Mouse (Mus musculus) intestine, postnatal 0 days (tissue): Measurements from ENCODE around the gene Pgbd1. TPM values are rescaled to one million over a fixed set of nuclear protein-coding genes. Genes with fewer than 3 reads are reported as not detected.
A peak's percentile ranks its signal among the peaks of the same experiment; 100 is the strongest.
"Not testable (repeated sequence)": the region's sequence is repeated elsewhere in the genome, so short reads cannot be mapped to it uniquely, and the experiment has no call there.

Experiments
- ATAC-seq: fragments of 200-750 bp; cut with Nextera tagmentation; 2 replicates; pipeline ENCODE4 v1.8.0; 2017; ENCODE audit warnings: mild to moderate bottlenecking, moderate TSS enrichment, moderate library complexity
- H3K27ac ChIP-seq: fragments of 300-500 bp; sonication (generic); 2 replicates; pipeline ENCODE4 v1.5.1; 2014; ENCODE audit warnings: mild to moderate bottlenecking, low read depth, low read length, moderate library complexity
- H3K27me3 ChIP-seq: fragments of 300-500 bp; sonication (generic); replicated peaks from 2 replicates; pipeline ENCODE4 v1.6.1; 2014; ENCODE audit warnings: low read length, mixed read lengths; ENCODE audit not compliant: control insufficient read depth, insufficient read depth
- H3K36me3 ChIP-seq: fragments of 300-500 bp; sonication (generic); 2 replicates; pipeline ENCODE4 v1.6.1; 2014; ENCODE audit warnings: mild to moderate bottlenecking, moderate library complexity; ENCODE audit not compliant: control insufficient read depth, insufficient read depth
- H3K4me1 ChIP-seq: fragments of 300-500 bp; sonication (generic); replicated peaks from 2 replicates; pipeline ENCODE4 v1.6.1; 2014; ENCODE audit warnings: antibody characterized with exemption, low read length, mixed read lengths; ENCODE audit not compliant: control insufficient read depth, insufficient read depth
- H3K4me2 ChIP-seq: fragments of 300-500 bp; sonication (generic); replicated peaks from 2 replicates; pipeline ENCODE4 v1.6.1; 2014; ENCODE audit warnings: low read depth, mild to moderate bottlenecking, moderate library complexity
- H3K4me3 ChIP-seq: fragments of 300-500 bp; sonication (generic); 2 replicates; pipeline ENCODE4 v1.5.1; 2014; ENCODE audit warnings: low read depth, low read length
- H3K9ac ChIP-seq: fragments of 300-500 bp; sonication (generic); 2 replicates; pipeline ENCODE4 v1.6.1; 2014; ENCODE audit warnings: mild to moderate bottlenecking, low read depth, low read length
- H3K9me3 ChIP-seq: fragments of 300-500 bp; sonication (generic); 2 replicates; pipeline ENCODE4 v1.6.1; 2016; ENCODE audit warnings: mixed run types; ENCODE audit not compliant: control insufficient read depth
- CTCF ChIP-seq: sonication (generic); IDR thresholded peaks from 2 replicates; pipeline ENCODE4 v1.5.1; 2016; ENCODE audit warnings: low read depth, mild to moderate bottlenecking, control low read depth, antibody characterized with exemption, moderate library complexity
- WGBS: fragments of 180-500 bp; shearing (Covaris S2); extraction: QIAGEN DNeasy Blood & Tissue Kit; methylation state at CpG from one replicate; pipeline ENCODE4 v1.1.7; 2014; 5-methylcytosine and 5-hydroxymethylcytosine counted together
- polyA plus RNA-seq: library from polyadenylated mRNA; unstranded; fragments of >200 nt; fragmentation: Nextera tagmentation; extraction: Ambion mirVana; gene quantifications from 2 replicates; pipeline ENCODE4 v1.2.1, GENCODE M21; 2015

Pgbd1 gene
- polyA plus RNA-seq, 1 experiment from 2014 or later, result 0.47 TPM

DNA sequence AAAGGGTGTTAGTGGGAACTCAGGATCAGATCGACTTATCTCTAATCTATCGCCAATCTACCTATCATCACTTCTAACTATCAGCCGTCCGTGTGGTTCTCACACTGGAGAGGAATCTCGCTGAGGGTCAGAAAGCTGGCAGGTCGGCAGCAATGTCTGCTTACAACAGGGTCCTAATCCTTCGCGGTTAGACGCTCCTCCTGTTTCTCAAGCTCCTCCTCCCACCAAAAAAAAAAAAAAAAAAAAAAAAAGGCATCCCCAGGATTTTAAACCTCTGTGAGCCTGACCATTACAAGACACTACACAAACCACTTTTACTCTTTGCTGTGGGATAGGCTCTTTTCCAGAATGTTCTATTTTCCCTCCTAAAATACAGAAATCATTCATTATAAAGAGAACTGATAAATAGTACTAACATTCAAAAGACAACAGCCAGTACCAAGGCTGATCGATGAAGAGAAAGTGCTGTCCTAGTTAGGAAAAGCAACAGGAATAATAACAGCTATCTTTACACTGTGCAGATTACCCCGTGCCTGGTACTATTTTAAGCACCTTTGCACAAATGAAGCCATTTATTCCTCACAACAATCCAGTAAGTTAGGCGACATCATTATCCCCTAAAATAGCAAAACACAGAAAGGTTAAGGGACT is 39.1 kb downstream of the Pgbd1 start:
- 0 out of 2 replicates have a peak, but pooled peaks cover 5% of the 10 kb centered on the region for H3K4me1 ChIP-seq
- H3K27ac ChIP-seq, result peak overlapping the region; percentile 79
- 5% methylated on average over 12 of the region's 12 CpGs for WGBS
- no peak for TF ChIP-seq CTCF
- H3K9me3 ChIP-seq, result no peaks in the 10 kb centered on the region
- H3K36me3 ChIP-seq, result peaks cover 7% of the 10 kb centered on the region
- peak overlapping the region; percentile 85 for H3K4me3 ChIP-seq
- H3K9ac ChIP-seq, result peak overlapping the region; percentile 84
- no peaks in the 10 kb centered on the region for H3K27me3 ChIP-seq
- H3K4me2 ChIP-seq, result peak overlapping the region; percentile 67
- peak; percentile 44; the same call in 1 of the 2 replicates for ATAC-seq

DNA sequence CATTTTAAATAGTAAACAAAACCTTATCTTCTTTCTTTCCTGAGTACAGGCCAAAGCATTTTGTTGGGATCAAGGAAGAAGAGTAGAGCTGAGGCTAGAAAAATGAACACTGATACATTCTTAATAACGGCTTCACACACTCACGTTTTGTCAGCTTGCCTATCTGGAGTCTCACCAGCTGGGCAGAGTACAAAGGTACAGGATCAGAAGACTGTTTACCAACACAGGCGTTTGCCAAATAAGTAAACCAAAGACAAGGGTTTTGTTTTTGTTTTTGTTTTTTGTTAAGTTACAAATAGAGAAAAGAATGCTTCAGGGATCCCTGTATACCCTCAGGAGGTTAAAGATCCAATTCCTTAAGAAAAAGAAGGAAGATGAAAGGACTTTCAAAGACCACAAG is 39.7 kb downstream of the Pgbd1 start:
- H3K4me3 ChIP-seq, result peak overlapping the region; percentile 85
- 49% methylated on average over 3 of the region's 3 CpGs for WGBS

DNA sequence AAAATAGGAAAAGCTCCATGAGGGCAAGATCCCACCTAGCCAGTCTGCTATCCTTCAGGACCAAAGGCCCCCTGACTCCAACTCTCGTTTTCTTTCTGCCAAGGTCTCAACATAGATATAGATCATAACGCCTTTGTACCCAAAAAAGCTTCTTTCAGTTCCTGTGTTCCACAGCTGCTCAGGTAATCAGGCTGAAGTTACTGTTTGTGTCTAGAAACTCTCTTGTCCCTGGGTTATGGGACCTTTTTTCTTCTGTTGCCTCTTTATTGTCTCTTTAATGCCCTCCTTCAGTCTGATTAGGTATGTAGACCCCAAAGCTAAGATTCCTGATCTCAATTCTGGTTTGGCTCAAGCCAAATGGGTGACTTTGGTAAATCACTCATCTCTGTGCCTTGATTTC is 43.4 kb downstream of the Pgbd1 start:
- Histone ChIP-seq H3K9me3 (no peaks in the 10 kb centered on the region), H3K27ac (no peak overlapping the region), H3K4me1 (0 out of 2 replicates have a peak, but pooled peaks cover 5% of the 10 kb centered on the region), H3K27me3 (no peaks in the 10 kb centered on the region), H3K4me2 (no peak overlapping the region), H3K9ac (no peak overlapping the region), H3K4me3 (no peak overlapping the region), H3K36me3 (peaks cover 36% of the 10 kb centered on the region)
- WGBS, result 89% methylated on average over 2 of the region's 2 CpGs
- no peak for ATAC-seq
- no peak for TF ChIP-seq CTCF

More for the DNA sequence above, 39.7 kb downstream of the Pgbd1 start:
- no peak for TF ChIP-seq CTCF
- no peak for ATAC-seq
- H3K9ac ChIP-seq, result peak overlapping the region; percentile 28; the same call in 1 of the 2 replicates
- H3K27me3 ChIP-seq, result no peaks in the 10 kb centered on the region
- no peaks in the 10 kb centered on the region for H3K9me3 ChIP-seq
- H3K4me2 ChIP-seq, result peak overlapping the region; percentile 67
- 0 out of 2 replicates have a peak, but pooled peaks cover 5% of the 10 kb centered on the region for H3K4me1 ChIP-seq
- H3K27ac ChIP-seq, result no peak overlapping the region
- H3K36me3 ChIP-seq, result peaks cover 9% of the 10 kb centered on the region

GRCm38 (mm10) chr13:21396048-21396447 is 44.8 kb downstream of the Pgbd1 start:
- H3K27me3 ChIP-seq, H3K9ac ChIP-seq, H3K27ac ChIP-seq, ATAC-seq, H3K4me3 ChIP-seq, H3K4me1 ChIP-seq, H3K4me2 ChIP-seq, H3K9me3 ChIP-seq: not testable (repeated sequence)
- H3K36me3 ChIP-seq, result peaks cover 49% of the 10 kb centered on the region
- 98% methylated on average over 18 of the region's 18 CpGs for WGBS

- Histone ChIP-seq H3K36me3 (peaks cover 53% of the 10 kb centered on the region), H3K27me3 (no peaks in the 10 kb centered on the region), H3K27ac (no peak overlapping the region), H3K4me1 (0 out of 2 replicates have a peak, but pooled peaks cover 3% of the 10 kb centered on the region), H3K9ac (no peak overlapping the region), H3K4me3 (no peak overlapping the region), H3K4me2 (no peak overlapping the region), H3K9me3 (no peaks in the 10 kb centered on the region)
- ATAC-seq, result no peak
- 88% methylated on average over 6 of the region's 6 CpGs for WGBS
- no peak for TF ChIP-seq CTCF
These were observed 45.2 kb downstream of the Pgbd1 start for GRCm38 (mm10) chr13:21395623-21396022.

- Histone ChIP-seq H3K9ac (no peak overlapping the region), H3K4me1 (0 out of 2 replicates have a peak, but pooled peaks cover 3% of the 10 kb centered on the region), H3K9me3 (no peaks in the 10 kb centered on the region), H3K36me3 (peaks cover 57% of the 10 kb centered on the region), H3K27me3 (no peaks in the 10 kb centered on the region), H3K4me2 (no peak overlapping the region), H3K27ac (no peak overlapping the region), H3K4me3 (no peak overlapping the region)
- WGBS, result 95% methylated on average over 1 of the region's 1 CpGs
- no peak for ATAC-seq
- no peak for TF ChIP-seq CTCF
These were observed 45.6 kb downstream of the Pgbd1 start for GRCm38 (mm10) chr13:21395211-21395610.
